Mouse (Mus musculus) liver, postnatal 0 days (tissue): ENCODE results near the gene Ace.

Experiments
- CTCF ChIP-seq: sonication (generic); IDR thresholded peaks from 2 replicates; pipeline ENCODE4 v1.5.1; 2016; ENCODE audit warnings: antibody characterized with exemption, low read depth
- EP300 ChIP-seq: IDR thresholded peaks from 2 replicates; pipeline ENCODE4 v1.6.1; 2016; ENCODE audit warnings: antibody characterized with exemption, low read depth, mild to moderate bottlenecking

DNA sequence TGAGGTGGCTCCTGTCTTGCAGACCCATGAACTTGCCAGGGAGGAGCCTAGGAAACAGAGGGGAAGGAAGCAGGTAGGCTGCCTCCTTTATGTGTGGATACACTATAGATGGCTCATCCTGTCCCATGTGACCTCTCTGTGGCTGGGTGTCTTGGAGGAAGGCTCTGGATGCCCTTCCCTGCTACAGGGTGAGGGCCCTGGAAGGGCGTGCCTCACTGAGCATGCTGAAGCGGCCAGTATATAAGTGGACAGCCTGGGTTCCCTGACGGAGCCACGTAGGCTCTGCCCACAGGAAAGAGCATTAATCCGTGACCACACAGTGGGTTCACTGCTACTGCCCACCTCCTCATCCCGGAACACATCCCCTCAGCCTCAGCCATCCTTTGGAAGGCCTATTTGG lies 21.7 kb downstream of the Ace start:
- no peak for TF ChIP-seq CTCF
- TF ChIP-seq EP300: no peak
